Mouse (Mus musculus) erythroblast, embryonic 14.5 days (primary cell): ENCODE measurements around the gene Calhm4. TPM values are rescaled to one million over a fixed set of nuclear protein-coding genes. Genes with fewer than 3 reads are reported as not detected.

Experiments
- H3K27me3 ChIP-seq: 2 replicates; pipeline ENCODE4 v1.6.1; 2012; ENCODE audit warnings: inconsistent platforms; ENCODE audit not compliant: control insufficient read depth
- H3K36me3 ChIP-seq: 2 replicates; pipeline ENCODE4 v1.6.1; 2012; ENCODE audit warnings: mild to moderate bottlenecking, inconsistent platforms; ENCODE audit not compliant: control insufficient read depth
- H3K4me1 ChIP-seq: 2 replicates; pipeline ENCODE4 v1.6.1; 2012; ENCODE audit warnings: inconsistent platforms; ENCODE audit not compliant: control insufficient read depth
- H3K4me3 ChIP-seq: replicated peaks from 2 replicates; pipeline ENCODE3; 2012; ENCODE audit warnings: moderate library complexity, mild to moderate bottlenecking, inconsistent platforms
- H3K9me3 ChIP-seq: 2 replicates; pipeline ENCODE4 v1.6.1; 2012; ENCODE audit warnings: low read length, inconsistent platforms, mixed read lengths; ENCODE audit not compliant: control insufficient read depth
- GATA1 ChIP-seq: IDR thresholded peaks from 2 replicates; pipeline ENCODE4 v1.6.1; 2012; ENCODE audit warnings: low read length, inconsistent platforms, mixed read lengths
- TAL1 ChIP-seq: IDR thresholded peaks from 3 replicates; pipeline ENCODE4 v1.6.1; 2012; ENCODE audit warnings: low read length, inconsistent platforms, mixed read lengths
- polyA plus RNA-seq: library from polyadenylated mRNA; stranded (reverse); fragments of >175 nt; gene quantifications from 2 replicates; pipeline ENCODE4 v1.2.3, GENCODE M21; 2012

Gene Calhm4
- polyA plus RNA-seq, 1 experiment = not detected

DNA sequence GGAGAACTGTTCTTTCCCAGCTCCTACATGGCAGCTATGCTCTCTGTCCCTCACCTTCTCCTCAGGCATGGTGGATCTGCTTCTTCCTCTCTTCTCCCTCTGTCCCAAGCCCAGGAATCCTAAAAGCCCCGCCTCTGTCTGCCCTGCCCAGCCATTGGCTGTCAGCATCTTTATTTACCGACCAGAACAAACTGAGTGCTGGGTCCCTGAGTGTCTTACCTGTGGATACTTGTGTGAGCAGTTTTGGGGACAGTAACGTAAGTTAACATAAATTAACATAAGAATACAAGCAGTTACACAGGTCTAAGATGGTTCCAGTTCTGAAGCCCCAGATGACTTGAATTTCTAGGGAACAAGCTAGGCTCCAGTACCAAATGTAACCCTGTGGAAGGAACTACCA, 22.5 kb upstream of the Calhm4 start:
- no peaks in the 10 kb centered on the region for H3K27me3 ChIP-seq
- H3K9me3 ChIP-seq = no peaks in the 10 kb centered on the region
- TF ChIP-seq TAL1 (no peak), GATA1 (no peak)
- H3K4me3 ChIP-seq = no peak overlapping the region
- H3K4me1 ChIP-seq = no peaks in the 10 kb centered on the region
- no peaks in the 10 kb centered on the region for H3K36me3 ChIP-seq

DNA sequence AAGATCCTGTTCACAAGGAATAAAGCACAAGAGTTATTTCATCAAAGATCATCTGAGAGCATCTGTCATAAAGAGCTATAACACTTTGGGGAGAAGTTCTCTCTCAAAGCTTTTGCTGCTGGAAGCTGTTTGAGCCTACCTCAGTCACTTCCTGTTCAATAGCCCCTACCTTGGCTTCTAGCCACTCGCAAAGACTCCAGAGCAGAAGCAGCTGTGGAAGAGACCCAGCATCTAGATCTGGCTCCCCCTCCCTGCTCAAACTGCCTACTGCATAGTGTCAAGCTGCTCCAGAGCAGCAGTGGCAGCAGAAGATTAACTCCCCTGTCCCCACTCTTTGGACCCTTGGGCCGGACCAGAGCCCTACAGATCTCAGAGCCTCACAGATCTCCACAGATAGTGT, 9.9 kb upstream of the Calhm4 start:
- Histone ChIP-seq H3K4me1 (no peaks in the 10 kb centered on the region), H3K27me3 (no peaks in the 10 kb centered on the region), H3K4me3 (no peak overlapping the region), H3K36me3 (no peaks in the 10 kb centered on the region), H3K9me3 (no peaks in the 10 kb centered on the region)
- TF ChIP-seq GATA1 = no peak
- TF ChIP-seq TAL1 = no peak

DNA sequence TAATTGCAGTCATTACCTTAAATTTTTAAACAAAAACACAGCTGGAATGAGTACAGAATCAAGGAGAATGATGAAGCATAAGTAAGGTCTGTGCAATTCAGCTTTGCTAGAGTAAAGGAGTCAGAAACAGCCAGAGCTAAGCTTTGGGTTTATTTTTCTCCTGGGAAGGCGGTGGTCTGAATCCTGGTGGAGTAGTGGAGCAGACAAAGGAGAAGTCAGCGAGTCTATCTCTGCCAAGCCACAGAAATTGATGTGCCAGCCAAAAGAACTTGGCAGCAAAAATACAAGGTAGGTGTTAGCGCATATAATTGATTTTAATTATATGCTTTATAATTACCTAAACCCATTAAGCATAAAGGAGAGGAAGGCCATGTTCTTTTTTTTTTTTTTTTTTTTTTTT, 6.7 kb downstream of the Calhm4 start, which contains the start of gene Trappc3l:
TSS of gene Trappc3l (plus strand) at position 197 of the 400 bp plus-strand sequence.
- Histone ChIP-seq H3K36me3 (no peaks in the 10 kb centered on the region), H3K27me3 (peaks cover 2% of the 10 kb centered on the region; the same call in 1 of the 2 replicates), H3K4me3 (no peak within 1 kb of the TSS), H3K4me1 (peaks cover 2% of the 10 kb centered on the region; the same call in 1 of the 2 replicates), H3K9me3 (no peaks in the 10 kb centered on the region)
- TF ChIP-seq TAL1 (no peak), GATA1 (no peak)

DNA sequence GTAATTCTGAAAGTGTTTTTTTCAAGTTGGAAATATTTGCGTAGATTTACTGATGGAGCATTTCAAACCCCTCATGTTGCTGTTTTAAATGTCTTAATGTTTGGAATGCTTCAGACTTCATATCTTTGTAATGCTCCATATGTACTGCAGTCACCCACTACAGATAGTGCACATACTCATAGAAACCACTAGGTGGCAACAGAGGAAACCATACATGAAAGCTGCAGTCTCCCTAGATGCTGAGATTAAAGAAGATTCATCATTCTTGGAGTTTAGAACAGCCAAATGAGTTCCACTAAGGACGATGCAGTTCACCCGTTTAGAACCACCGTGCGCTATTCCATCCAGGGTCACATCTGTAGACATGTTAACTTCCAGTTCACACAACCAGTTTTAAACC, 7.5 kb downstream of the Calhm4 start:
- H3K4me1 ChIP-seq = peaks cover 2% of the 10 kb centered on the region; the same call in 1 of the 2 replicates
- no peak overlapping the region for H3K4me3 ChIP-seq
- peaks cover 2% of the 10 kb centered on the region; the same call in 1 of the 2 replicates for H3K27me3 ChIP-seq
- TF ChIP-seq GATA1 = no peak
- TF ChIP-seq TAL1 = no peak
- H3K36me3 ChIP-seq = no peaks in the 10 kb centered on the region
- no peaks in the 10 kb centered on the region for H3K9me3 ChIP-seq

DNA sequence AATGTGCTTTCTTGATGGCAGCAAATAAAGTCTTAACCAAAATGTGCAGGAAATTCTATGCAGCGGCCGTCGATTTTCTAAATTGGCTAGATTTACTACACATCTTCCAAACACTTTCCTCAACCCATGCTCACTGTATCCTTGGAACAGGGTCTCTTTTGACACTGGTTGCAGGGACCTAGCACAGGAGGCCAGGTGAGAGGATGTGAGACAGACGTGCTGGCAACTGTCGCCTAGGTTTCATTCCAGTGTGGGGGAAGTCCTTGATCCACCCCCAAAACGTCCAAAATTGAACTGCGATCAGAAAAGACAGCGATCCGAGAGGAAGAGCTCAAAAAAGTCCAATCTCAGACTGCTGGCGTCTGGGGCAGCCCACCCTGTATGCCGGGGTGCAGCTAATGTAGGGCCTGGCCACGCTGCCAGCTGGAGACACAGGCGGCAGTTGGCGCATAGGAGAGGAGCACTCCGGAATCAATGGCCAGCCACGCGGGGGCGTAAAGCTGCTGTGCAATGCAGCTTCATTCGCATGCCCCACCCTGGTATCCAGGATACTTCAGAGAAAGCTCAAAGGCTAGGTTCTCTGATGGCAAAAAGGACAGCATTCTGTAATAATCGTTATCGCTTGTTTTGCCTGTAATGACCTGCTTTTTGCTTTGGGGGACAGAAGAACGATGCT, 10.3 kb downstream of the Calhm4 start:
- TF ChIP-seq GATA1 (no peak), TAL1 (no peak)
- H3K4me1 ChIP-seq = peaks cover 2% of the 10 kb centered on the region; the same call in 1 of the 2 replicates
- no peaks in the 10 kb centered on the region for H3K36me3 ChIP-seq
- H3K27me3 ChIP-seq = peaks cover 2% of the 10 kb centered on the region; the same call in 1 of the 2 replicates
- no peak overlapping the region for H3K4me3 ChIP-seq
- no peaks in the 10 kb centered on the region for H3K9me3 ChIP-seq

DNA sequence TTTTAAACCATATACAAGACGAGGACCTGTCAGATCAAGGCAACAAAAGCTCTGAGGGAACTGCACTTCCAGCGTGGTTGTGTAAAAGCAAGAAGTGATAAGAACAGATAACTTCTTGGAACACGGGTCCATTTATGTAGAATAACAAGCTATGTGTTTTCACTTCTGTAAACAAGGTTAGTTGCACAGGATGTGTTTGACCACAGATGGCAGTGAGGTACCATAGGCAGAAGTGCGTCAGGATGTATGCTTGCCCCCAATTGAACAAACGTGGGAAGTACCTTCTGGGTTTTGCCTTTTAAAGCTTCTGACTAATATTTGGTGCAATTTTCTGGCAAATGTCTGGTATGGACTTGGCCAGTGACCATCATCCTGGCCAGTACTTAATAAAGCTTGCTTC, 13.8 kb downstream of the Calhm4 start:
- H3K4me3 ChIP-seq = no peak overlapping the region
- no peaks in the 10 kb centered on the region for H3K9me3 ChIP-seq
- H3K4me1 ChIP-seq = peaks cover 2% of the 10 kb centered on the region; the same call in 1 of the 2 replicates
- H3K27me3 ChIP-seq = peaks cover 2% of the 10 kb centered on the region; the same call in 1 of the 2 replicates
- no peak for TF ChIP-seq GATA1
- no peak for TF ChIP-seq TAL1
- no peaks in the 10 kb centered on the region for H3K36me3 ChIP-seq

DNA sequence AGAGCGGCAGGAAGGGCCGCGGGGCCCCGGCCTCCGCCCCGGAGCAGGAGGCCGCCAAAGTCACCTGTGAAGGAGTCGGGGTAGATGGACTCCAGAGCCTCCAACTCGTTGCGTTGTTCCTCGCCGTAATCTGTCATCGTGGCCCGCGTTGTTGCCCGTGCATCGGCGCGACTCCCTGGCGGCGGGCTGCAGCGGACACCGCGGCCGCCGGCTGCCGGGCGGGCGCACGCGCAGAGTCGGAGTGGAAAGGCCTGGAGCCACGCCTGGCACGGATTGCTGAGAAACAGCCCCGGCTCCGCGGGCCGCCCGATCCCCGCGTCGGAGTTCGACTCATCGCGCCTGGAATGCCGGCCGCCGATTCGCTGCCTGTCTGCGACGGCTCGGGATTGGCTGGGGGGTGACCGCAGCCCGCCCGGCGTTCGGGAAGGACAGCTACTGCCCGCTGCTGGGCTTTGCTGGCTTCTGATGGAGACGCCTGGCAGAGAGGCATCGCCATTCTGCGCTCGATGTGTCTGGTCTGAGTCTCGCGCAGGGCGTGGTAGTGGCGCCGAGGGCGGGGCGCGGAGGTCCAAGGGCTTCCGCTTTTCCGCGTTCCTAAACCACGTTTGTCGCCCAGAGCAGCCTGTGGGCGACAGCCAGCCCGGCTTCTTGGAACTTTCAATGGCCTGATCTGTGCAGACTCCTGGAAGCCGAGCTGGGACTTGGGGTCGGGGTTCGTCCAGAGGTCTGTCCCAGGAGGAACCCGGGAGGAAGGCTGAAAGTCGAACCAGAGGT, 24.6 kb downstream of the Calhm4 start, which contains the start of gene Rwdd1:
TSS of gene Rwdd1 (minus strand) at position 323 of the 774 bp plus-strand sequence.
- TF ChIP-seq TAL1 (no peak), GATA1 (no peak)
- H3K4me3 ChIP-seq = peak within 1 kb of the TSS; percentile 91
- H3K4me1 ChIP-seq = peaks cover 45% of the 10 kb centered on the region
- no peaks in the 10 kb centered on the region for H3K27me3 ChIP-seq
- H3K36me3 ChIP-seq = no peaks in the 10 kb centered on the region
- no peaks in the 10 kb centered on the region for H3K9me3 ChIP-seq

DNA sequence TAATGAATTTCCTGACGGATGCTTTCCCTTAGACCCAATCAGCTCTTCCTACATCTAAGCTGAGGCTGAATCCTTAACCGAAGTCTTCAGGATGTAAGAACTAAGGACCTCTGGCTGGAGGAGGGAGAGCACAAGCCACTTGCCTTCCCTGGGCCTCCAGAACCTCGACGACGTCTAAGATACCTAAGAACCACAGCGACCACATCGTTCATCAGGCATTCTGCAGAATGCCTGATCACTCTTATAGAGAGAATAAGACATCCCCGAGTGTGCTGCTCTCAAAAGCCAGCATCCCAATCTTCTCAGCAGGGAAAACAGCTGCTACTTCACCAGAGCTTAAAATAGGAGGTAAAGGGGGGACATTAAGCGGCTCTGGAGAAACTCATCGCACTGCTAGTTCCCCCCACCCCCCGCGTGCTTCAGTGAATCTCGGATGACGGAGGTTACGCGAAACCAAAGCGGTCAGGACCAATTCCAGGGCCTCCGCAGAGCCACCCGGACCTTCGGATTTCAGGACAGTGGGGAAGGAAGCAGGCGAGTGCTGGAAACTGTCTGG, 25.3 kb downstream of the Calhm4 start:
- no peaks in the 10 kb centered on the region for H3K36me3 ChIP-seq
- H3K4me1 ChIP-seq = peaks cover 45% of the 10 kb centered on the region
- no peaks in the 10 kb centered on the region for H3K27me3 ChIP-seq

DNA sequence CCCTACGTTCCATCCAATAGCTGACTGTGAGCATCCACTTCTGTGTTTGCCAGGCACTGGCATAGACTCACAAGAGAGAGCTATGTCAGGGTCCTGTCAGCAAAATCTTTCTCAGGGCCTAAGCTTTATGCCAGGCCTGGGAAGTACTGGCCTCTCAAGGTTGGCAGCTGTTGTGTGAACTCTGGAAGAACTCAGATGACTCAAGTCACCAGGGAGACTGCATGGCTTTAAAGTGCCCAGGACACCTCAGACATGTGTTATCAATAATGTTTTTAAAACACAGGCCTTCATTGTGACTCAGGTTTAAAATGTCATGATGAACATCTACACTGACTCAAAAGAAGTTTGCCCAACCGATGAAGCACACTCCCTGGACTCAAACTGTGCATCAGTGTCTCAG, 30.9 kb downstream of the Calhm4 start:
- H3K9me3 ChIP-seq = no peaks in the 10 kb centered on the region
- no peaks in the 10 kb centered on the region for H3K27me3 ChIP-seq
- no peak overlapping the region for H3K4me3 ChIP-seq
- H3K36me3 ChIP-seq = peaks cover 12% of the 10 kb centered on the region
- TF ChIP-seq TAL1 = no peak
- no peak for TF ChIP-seq GATA1
- peaks cover 21% of the 10 kb centered on the region for H3K4me1 ChIP-seq

More for the DNA sequence above, 25.3 kb downstream of the Calhm4 start:
- Histone ChIP-seq H3K4me3 (peak overlapping the region; percentile 91), H3K9me3 (no peaks in the 10 kb centered on the region)
- TF ChIP-seq TAL1 (no peak), GATA1 (no peak)
